Mouse (Mus musculus) midbrain, embryonic 13.5 days (tissue): ENCODE measurements around the gene Grik4. TPM values are rescaled to one million over a fixed set of nuclear protein-coding genes. Genes with fewer than 3 reads are reported as not detected.

ENCODE experiments used
- ATAC-seq: fragments of 200-750 bp; cut with Nextera tagmentation; 2 replicates; pipeline ENCODE4 v1.8.0; 2017; ENCODE audit warnings: mild to moderate bottlenecking, moderate TSS enrichment, moderate library complexity
- H3K27ac ChIP-seq: fragments of 300-500 bp; sonication (generic); 2 replicates; pipeline ENCODE4 v1.5.1; 2015; ENCODE audit warnings: inconsistent platforms, mild to moderate bottlenecking, moderate library complexity
- H3K27me3 ChIP-seq: fragments of 300-500 bp; sonication (generic); 2 replicates; pipeline ENCODE4 v1.6.1; 2015; ENCODE audit warnings: mild to moderate bottlenecking, inconsistent platforms
- H3K36me3 ChIP-seq: fragments of 300-500 bp; sonication (generic); 2 replicates; pipeline ENCODE4 v1.6.1; 2015; ENCODE audit warnings: mild to moderate bottlenecking, inconsistent platforms
- H3K4me1 ChIP-seq: fragments of 300-500 bp; sonication (generic); replicated peaks from 2 replicates; pipeline ENCODE4 v1.6.1; 2015; ENCODE audit warnings: inconsistent platforms
- H3K4me2 ChIP-seq: fragments of 300-500 bp; sonication (generic); replicated peaks from 2 replicates; pipeline ENCODE4 v1.6.1; 2015; ENCODE audit warnings: moderate library complexity, mild to moderate bottlenecking, inconsistent platforms
- H3K4me3 ChIP-seq: fragments of 300-500 bp; sonication (generic); replicated peaks from 2 replicates; pipeline ENCODE4 v1.5.1; 2015; ENCODE audit warnings: mild to moderate bottlenecking, inconsistent platforms
- H3K9ac ChIP-seq: fragments of 300-500 bp; sonication (generic); replicated peaks from 2 replicates; pipeline ENCODE4 v1.6.1; 2015; ENCODE audit warnings: mild to moderate bottlenecking, inconsistent platforms
- H3K9me3 ChIP-seq: fragments of 300-500 bp; sonication (generic); 2 replicates; pipeline ENCODE4 v1.6.1; 2016; ENCODE audit warnings: mild to moderate bottlenecking, inconsistent platforms
- WGBS: fragments of 180-500 bp; shearing (Covaris S2); methylation state at CpG from one replicate; pipeline ENCODE4 v1.1.7; 2015; 5-methylcytosine and 5-hydroxymethylcytosine counted together
- polyA plus RNA-seq: library from polyadenylated mRNA; unstranded; fragments of >200 nt; fragmentation: Nextera tagmentation; extraction: Ambion mirVana; gene quantifications from 2 replicates; pipeline ENCODE4 v1.2.1, GENCODE M21; 2015

Grik4 gene
- polyA plus RNA-seq, 1 experiment from 2014 or later = 6.8 TPM

GRCm38 (mm10) chr9:42872885-42873284 is 71.4 kb downstream of the Grik4 start:
- no peak overlapping the region for H3K27ac ChIP-seq
- H3K9me3 ChIP-seq = no peaks in the 10 kb centered on the region
- H3K4me2 ChIP-seq = no peak overlapping the region
- H3K27me3 ChIP-seq = no peaks in the 10 kb centered on the region
- no peak for ATAC-seq
- no peak overlapping the region for H3K9ac ChIP-seq
- H3K4me1 ChIP-seq = no peaks in the 10 kb centered on the region
- no peak overlapping the region for H3K4me3 ChIP-seq
- H3K36me3 ChIP-seq = no peaks in the 10 kb centered on the region
- WGBS = 70% methylated on average over 6 of the region's 6 CpGs

- Histone ChIP-seq H3K4me1 (no peaks in the 10 kb centered on the region), H3K27ac (no peak overlapping the region), H3K9ac (no peak overlapping the region), H3K4me2 (no peak overlapping the region), H3K4me3 (no peak overlapping the region), H3K27me3 (no peaks in the 10 kb centered on the region), H3K9me3 (no peaks in the 10 kb centered on the region), H3K36me3 (no peaks in the 10 kb centered on the region)
- 90% methylated on average over 4 of the region's 4 CpGs for WGBS
- no peak for ATAC-seq
Observed at GRCm38 (mm10) chr9:42871681-42872080, 72.6 kb downstream of the Grik4 start.

GRCm38 (mm10) chr9:42870257-42870656 is 74.0 kb downstream of the Grik4 start:
- Histone ChIP-seq H3K9ac (no peak overlapping the region), H3K27ac (no peak overlapping the region), H3K36me3 (no peaks in the 10 kb centered on the region), H3K4me3 (no peak overlapping the region), H3K4me1 (peaks cover 9% of the 10 kb centered on the region), H3K27me3 (no peaks in the 10 kb centered on the region), H3K9me3 (no peaks in the 10 kb centered on the region), H3K4me2 (no peak overlapping the region)
- WGBS = 51% methylated on average over 9 of the region's 9 CpGs
- ATAC-seq = no peak

GRCm38 (mm10) chr9:42868508-42868907 is 75.8 kb downstream of the Grik4 start:
- H3K36me3 ChIP-seq = no peaks in the 10 kb centered on the region
- H3K9me3 ChIP-seq = no peaks in the 10 kb centered on the region
- H3K4me3 ChIP-seq = no peak overlapping the region
- 37% methylated on average over 10 of the region's 10 CpGs for WGBS
- H3K4me1 ChIP-seq = peaks cover 20% of the 10 kb centered on the region
- no peak overlapping the region for H3K9ac ChIP-seq
- no peak overlapping the region for H3K27ac ChIP-seq
- H3K27me3 ChIP-seq = no peaks in the 10 kb centered on the region
- no peak overlapping the region for H3K4me2 ChIP-seq
- no peak for ATAC-seq

GRCm38 (mm10) chr9:42866650-42867049 is 77.6 kb downstream of the Grik4 start:
- WGBS = 85% methylated on average over 4 of the region's 4 CpGs
- Histone ChIP-seq H3K9me3 (no peaks in the 10 kb centered on the region), H3K27me3 (peaks cover 3% of the 10 kb centered on the region; the same call in 1 of the 2 replicates), H3K4me1 (peaks cover 26% of the 10 kb centered on the region), H3K27ac (no peak overlapping the region), H3K9ac (no peak overlapping the region), H3K4me2 (no peak overlapping the region), H3K4me3 (no peak overlapping the region), H3K36me3 (no peaks in the 10 kb centered on the region)
- ATAC-seq = no peak

GRCm38 (mm10) chr9:42865036-42865829 is 79.1 kb downstream of the Grik4 start:
- H3K27me3 ChIP-seq = peaks cover 3% of the 10 kb centered on the region; the same call in 1 of the 2 replicates
- H3K4me1 ChIP-seq = peaks cover 26% of the 10 kb centered on the region
- H3K36me3 ChIP-seq = no peaks in the 10 kb centered on the region
- H3K9me3 ChIP-seq = no peaks in the 10 kb centered on the region
- no peak overlapping the region for H3K9ac ChIP-seq
- ATAC-seq = peak; percentile 65; the same call in 1 of the 2 replicates
- WGBS = 40% methylated on average over 11 of the region's 11 CpGs
- no peak overlapping the region for H3K27ac ChIP-seq
- H3K4me3 ChIP-seq = no peak overlapping the region
- H3K4me2 ChIP-seq = no peak overlapping the region

- 0 out of 2 replicates have a peak, but pooled peaks have one; percentile 27 for ATAC-seq
- Histone ChIP-seq H3K4me3 (no peak overlapping the region), H3K4me2 (no peak overlapping the region), H3K27ac (peak overlapping the region; percentile 14; the same call in 1 of the 2 replicates), H3K27me3 (peaks cover 3% of the 10 kb centered on the region; the same call in 1 of the 2 replicates), H3K9me3 (no peaks in the 10 kb centered on the region), H3K9ac (no peak overlapping the region), H3K4me1 (peaks cover 26% of the 10 kb centered on the region), H3K36me3 (no peaks in the 10 kb centered on the region)
- WGBS = 39% methylated on average over 5 of the region's 5 CpGs
Observed at GRCm38 (mm10) chr9:42863360-42863759, 80.9 kb downstream of the Grik4 start.

- no peak for ATAC-seq
- H3K36me3 ChIP-seq = no peaks in the 10 kb centered on the region
- no peak overlapping the region for H3K9ac ChIP-seq
- 53% methylated on average over 6 of the region's 6 CpGs for WGBS
- H3K9me3 ChIP-seq = no peaks in the 10 kb centered on the region
- no peak overlapping the region for H3K4me3 ChIP-seq
- H3K27me3 ChIP-seq = peaks cover 3% of the 10 kb centered on the region; the same call in 1 of the 2 replicates
- H3K27ac ChIP-seq = no peak overlapping the region
- H3K4me2 ChIP-seq = no peak overlapping the region
- peaks cover 26% of the 10 kb centered on the region for H3K4me1 ChIP-seq
Observed at GRCm38 (mm10) chr9:42861711-42862110, 82.6 kb downstream of the Grik4 start.

GRCm38 (mm10) chr9:42861238-42861637 is 83.1 kb downstream of the Grik4 start:
- WGBS = 90% methylated on average over 11 of the region's 11 CpGs
- H3K4me2 ChIP-seq = no peak overlapping the region
- H3K4me1 ChIP-seq = peaks cover 26% of the 10 kb centered on the region
- no peaks in the 10 kb centered on the region for H3K36me3 ChIP-seq
- no peak overlapping the region for H3K9ac ChIP-seq
- H3K27me3 ChIP-seq = peaks cover 3% of the 10 kb centered on the region; the same call in 1 of the 2 replicates
- no peak overlapping the region for H3K27ac ChIP-seq
- no peak for ATAC-seq
- no peaks in the 10 kb centered on the region for H3K9me3 ChIP-seq
- H3K4me3 ChIP-seq = no peak overlapping the region

GRCm38 (mm10) chr9:42859959-42860794 is 84.1 kb downstream of the Grik4 start:
- Histone ChIP-seq H3K4me2 (no peak overlapping the region), H3K27ac (no peak overlapping the region), H3K4me3 (no peak overlapping the region), H3K36me3 (no peaks in the 10 kb centered on the region), H3K4me1 (peaks cover 16% of the 10 kb centered on the region), H3K9me3 (no peaks in the 10 kb centered on the region), H3K27me3 (peaks cover 3% of the 10 kb centered on the region; the same call in 1 of the 2 replicates), H3K9ac (no peak overlapping the region)
- WGBS = 80% methylated on average over 10 of the region's 10 CpGs
- no peak for ATAC-seq

- H3K27ac ChIP-seq = no peak overlapping the region
- H3K4me3 ChIP-seq = no peak overlapping the region
- WGBS = 46% methylated on average over 4 of the region's 4 CpGs
- H3K27me3 ChIP-seq = peaks cover 3% of the 10 kb centered on the region; the same call in 1 of the 2 replicates
- ATAC-seq = no peak
- peaks cover 12% of the 10 kb centered on the region for H3K4me1 ChIP-seq
- H3K9me3 ChIP-seq = no peaks in the 10 kb centered on the region
- no peak overlapping the region for H3K4me2 ChIP-seq
- no peaks in the 10 kb centered on the region for H3K36me3 ChIP-seq
- H3K9ac ChIP-seq = no peak overlapping the region
Observed at GRCm38 (mm10) chr9:42858998-42859690, 85.1 kb downstream of the Grik4 start.
